Mouse (Mus musculus): Measurements from ENCODE around the gene Snap91. TPM values are rescaled to one million over a fixed set of nuclear protein-coding genes. Genes with fewer than 3 reads are reported as not detected.

Snap91 gene
- total RNA-seq, 2 experiments from 2014 or later, result 383 to 406 TPM

DNA sequence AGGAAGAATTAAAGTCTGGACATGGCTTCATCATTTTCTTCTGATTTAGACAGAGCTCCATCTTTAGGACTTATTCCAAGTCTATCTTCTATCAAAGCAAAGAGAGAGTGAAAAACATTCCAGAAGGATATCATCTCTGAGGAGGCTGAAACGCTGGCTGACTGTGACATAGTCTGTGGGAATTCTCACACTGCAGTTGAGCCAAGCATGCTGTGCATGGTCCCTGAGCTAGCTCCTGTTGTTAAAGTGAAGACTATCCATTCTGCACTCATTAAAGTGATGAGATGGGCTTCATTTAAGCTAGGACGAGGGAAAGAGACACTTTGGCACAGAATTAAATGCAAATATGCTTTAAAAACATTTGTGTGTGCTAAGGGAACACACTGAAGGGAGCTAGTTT lies 163.9 kb downstream of the Snap91 start:
- no peak for DNase-seq (ENCODE audit: extremely low spot score in 1 of 2, low spot score in 1 of 2)

Other genes starting within 250 kb of the Snap91 start
- gene Me1, start 184.7 kb downstream of the Snap91 start, total RNA-seq (2021), result 10 to 100 TPM; 65.7 to 68.1 TPM
- gene Prss35, start 137.0 kb downstream of the Snap91 start, total RNA-seq (2021), result 1 to 10 TPM; 6.5 to 7.7 TPM
- gene Ripply2, start 134.9 kb upstream of the Snap91 start, total RNA-seq (2021), result 10 to 100 TPM; 10.7 TPM
- gene Cyb5r4, start 141.4 kb upstream of the Snap91 start, total RNA-seq (2021), result 10 to 100 TPM; 34.3 to 34.5 TPM